ENCODE assay signal across 16 mouse cellular contexts in genomic region chr15:31819219-31819618, GRCm38 (mm10).
DNase-seq lines count a peak whose midpoint lies in the region; ATAC-seq lines count a peak whose summit lies in the region.
"Had no signal": no experiment of that assay in that cellular context is flagged by ENCODE, and none has a peak within 500 bp of the region (broad histone marks: within the 10 kb centered on the region; RNA-seq: fewer than 3 reads in every experiment).

No protein-coding gene starts in this region.

- ATAC-seq in cerebellum, adult (ENCODE audit: insufficient number of reproducible peaks, low FRiP score, low TSS enrichment): peak; percentile 63; the same call in 1 of the 2 replicates
- ATAC-seq: forebrain, embryonic 15.5 days; hindbrain, postnatal 0 days had no signal

- no peak for DNase-seq in cerebellum, postnatal 4 days (ENCODE audit: low spot score in 2 of 2)
- DNase-seq in cerebellum, adult 18-20 months: peak; percentile 35 to 55
- peak; percentile 16 for DNase-seq in embryo, embryonic 10.5 days (ENCODE audit: low spot score)
- DNase-seq in lung, postnatal 10 days: peak; percentile 62
- DNase-seq in thymus, postnatal 10 days (ENCODE audit: low spot score in 2 of 2): no peak
- no peak for DNase-seq in right cerebral cortex, postnatal 10 days (ENCODE audit: low spot score in 2 of 2)
- DNase-seq in heart, adult 18-20 months: no peak
- DNase-seq: adrenal gland, postnatal 25 days; gastrocnemius, postnatal 14 days; heart, postnatal 4 days; kidney, adult 2 months; layer of hippocampus, postnatal 36 days; thymus, adult 2 months had no signal

Comparison
In these comparisons a context has a peak if more than half of its experiments do, and no peak if none do; other contexts are left out.
1. DNase-seq: peak in cerebellum, adult 18-20 months (2 of 2), embryo, embryonic 10.5 days (single experiment) and lung, postnatal 10 days (single experiment); none in cerebellum, postnatal 4 days (0 of 2), thymus, postnatal 10 days (0 of 2), right cerebral cortex, postnatal 10 days (0 of 2) and heart, adult 18-20 months (0 of 2).